Mouse (Mus musculus) ES-E14 (cell line): ENCODE measurements at regions not wholly inside any gene's neighbourhood (a gene's known extent, or its start where the extent isn't known, plus 50 kb on each side); places are given as distances from the start of the nearest gene placed in this dataset.

Experiments
- CHD2 ChIP-seq: IDR thresholded peaks from 2 replicates; pipeline ENCODE4 v1.6.1; 2014; ENCODE audit warnings: mild to moderate bottlenecking, low read depth, low read length, inconsistent platforms
- HCFC1 ChIP-seq: IDR thresholded peaks from 2 replicates; pipeline ENCODE4 v1.6.1; 2012; ENCODE audit warnings: low read length, inconsistent platforms, borderline replicate concordance; ENCODE audit not compliant: insufficient read depth
- MAFK ChIP-seq: IDR thresholded peaks from 2 replicates; pipeline ENCODE4 v1.6.1; 2014; ENCODE audit warnings: mild to moderate bottlenecking, low read depth, low read length, inconsistent platforms; ENCODE audit not compliant: insufficient read depth
- ZNF384 ChIP-seq: IDR thresholded peaks from 2 replicates; pipeline ENCODE4 v1.6.1; 2012; ENCODE audit warnings: low read depth, low read length, inconsistent platforms

GRCm38 (mm10) chr14:105693713-105694112 is 202.9 kb downstream of the Spry2 start:
- no peak for TF ChIP-seq HCFC1
- no peak for TF ChIP-seq CHD2
- no peak for TF ChIP-seq MAFK
- no peak for TF ChIP-seq ZNF384
